Mouse (Mus musculus) liver, adult 2 months (tissue): ENCODE data around the gene Hadh. TPM values are rescaled to one million over a fixed set of nuclear protein-coding genes. Genes with fewer than 3 reads are reported as not detected.
A peak's percentile ranks its signal among the peaks of the same experiment; 100 is the strongest.

Experiments
- DNase-seq: peaks from one replicate; pipeline ENCODE4 v3.0.0-alpha.2; 2011; ENCODE audit warnings: low read depth, low spot score; ENCODE audit errors: extremely low read depth
- H3K27ac ChIP-seq: fragments of 200-500 bp; replicated peaks from 2 replicates; pipeline ENCODE4 v1.5.1; 2012; ENCODE audit warnings: low read depth, mild to moderate bottlenecking, control low read depth, inconsistent platforms, low read length; ENCODE audit not compliant: insufficient read depth
- H3K27me3 ChIP-seq: fragments of 200-500 bp; 2 replicates; pipeline ENCODE4 v1.6.1; 2012; ENCODE audit warnings: mild to moderate bottlenecking, moderate library complexity, low read length, inconsistent platforms; ENCODE audit not compliant: control insufficient read depth, insufficient read depth
- H3K36me3 ChIP-seq: fragments of 200-500 bp; 2 replicates; pipeline ENCODE4 v1.6.1; 2012; ENCODE audit warnings: low read length, inconsistent platforms; ENCODE audit not compliant: control insufficient read depth, insufficient read depth
- H3K4me1 ChIP-seq: fragments of 200-500 bp; 2 replicates; pipeline ENCODE4 v1.6.1; 2011; ENCODE audit warnings: low read length; ENCODE audit not compliant: control insufficient read depth, insufficient read depth
- H3K4me3 ChIP-seq: fragments of 200-500 bp; 2 replicates; pipeline ENCODE4 v1.5.1; 2011; ENCODE audit warnings: low read depth, mild to moderate bottlenecking, control low read depth, low read length, moderate library complexity; ENCODE audit not compliant: insufficient read depth
- H3K79me2 ChIP-seq: fragments of 200-500 bp; 2 replicates; pipeline ENCODE4 v1.6.1; 2012; ENCODE audit warnings: inconsistent platforms, mild to moderate bottlenecking, low read length, moderate library complexity; ENCODE audit not compliant: control insufficient read depth, insufficient read depth
- H3K9ac ChIP-seq: fragments of 200-500 bp; 2 replicates; pipeline ENCODE4 v1.6.1; 2012; ENCODE audit warnings: low read depth, mild to moderate bottlenecking, control low read depth, inconsistent platforms, low read length
- CTCF ChIP-seq: fragments of 200-500 bp; IDR thresholded peaks from 2 replicates; pipeline ENCODE4 v1.5.1; 2011; ENCODE audit warnings: low read depth, low read length, control low read depth
- POLR2A ChIP-seq: fragments of 200-500 bp; IDR thresholded peaks from 2 replicates; pipeline ENCODE4 v1.6.1; 2011; ENCODE audit warnings: low read length, control low read depth; ENCODE audit not compliant: insufficient read depth; ENCODE audit errors: extremely low read depth
- WGBS: fragments of 180-500 bp; shearing (Covaris S2); methylation state at CpG from one replicate; pipeline ENCODE4 v1.1.7; 2018; 5-methylcytosine and 5-hydroxymethylcytosine counted together
- polyA plus RNA-seq: library from polyadenylated mRNA; depleted of rRNA; stranded (reverse); fragments of >200 nt; gene quantifications from 2 replicates; pipeline ENCODE4 v1.2.3, GENCODE M21; 2012
- total RNA-seq: library from RNA; depleted of rRNA; stranded (reverse); fragments of >200 nt; gene quantifications from 2 replicates; pipeline ENCODE4 v1.2.3, GENCODE M21; 2014

The Hadh gene
- total and polyA plus RNA-seq, 2 experiments, result 302 to 366 TPM

DNA sequence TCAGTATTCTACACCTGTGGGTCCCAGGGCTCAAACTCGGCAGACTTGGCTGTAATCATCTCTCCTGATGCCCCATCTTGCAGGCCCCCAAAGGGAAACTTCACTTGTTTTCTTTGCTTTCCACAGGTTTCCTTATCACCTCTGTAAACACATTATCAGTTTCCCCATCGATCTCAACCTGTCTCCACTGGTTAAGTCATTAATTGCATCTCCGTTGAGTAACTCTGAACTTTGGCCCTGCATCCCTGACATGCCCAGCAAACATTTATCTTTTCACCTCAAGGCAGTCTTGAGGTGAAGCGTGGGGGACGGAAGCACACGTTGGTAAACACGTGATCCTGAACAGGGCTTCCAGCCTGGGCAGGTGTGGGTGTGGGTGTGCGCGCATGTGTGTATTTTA lies 40.4 kb upstream of the Hadh start:
- no peaks in the 10 kb centered on the region for H3K27me3 ChIP-seq
- H3K4me3 ChIP-seq, result no peak overlapping the region
- no peaks in the 10 kb centered on the region for H3K36me3 ChIP-seq
- no peak for TF ChIP-seq POLR2A
- TF ChIP-seq CTCF, result no peak
- no peak overlapping the region for H3K9ac ChIP-seq
- H3K27ac ChIP-seq, result peak overlapping the region; percentile 64
- peaks cover 17% of the 10 kb centered on the region for H3K4me1 ChIP-seq
- 16% methylated on average over 9 of the region's 9 CpGs for WGBS
- no peaks in the 10 kb centered on the region for H3K79me2 ChIP-seq
- DNase-seq, result peak; percentile 99

- Histone ChIP-seq H3K27me3 (no peaks in the 10 kb centered on the region), H3K9ac (no peak overlapping the region), H3K4me1 (peaks cover 23% of the 10 kb centered on the region), H3K4me3 (no peak overlapping the region), H3K79me2 (no peaks in the 10 kb centered on the region), H3K27ac (0 out of 2 replicates have a peak overlapping the region, but pooled peaks have one; percentile 28), H3K36me3 (no peaks in the 10 kb centered on the region)
- 45% methylated on average over 4 of the region's 4 CpGs for WGBS
- TF ChIP-seq POLR2A, result no peak
- TF ChIP-seq CTCF, result no peak
- peak; percentile 95 for DNase-seq
Observed at GRCm38 (mm10) chr3:131310572-131310971, 38.7 kb upstream of the Hadh start.

DNA sequence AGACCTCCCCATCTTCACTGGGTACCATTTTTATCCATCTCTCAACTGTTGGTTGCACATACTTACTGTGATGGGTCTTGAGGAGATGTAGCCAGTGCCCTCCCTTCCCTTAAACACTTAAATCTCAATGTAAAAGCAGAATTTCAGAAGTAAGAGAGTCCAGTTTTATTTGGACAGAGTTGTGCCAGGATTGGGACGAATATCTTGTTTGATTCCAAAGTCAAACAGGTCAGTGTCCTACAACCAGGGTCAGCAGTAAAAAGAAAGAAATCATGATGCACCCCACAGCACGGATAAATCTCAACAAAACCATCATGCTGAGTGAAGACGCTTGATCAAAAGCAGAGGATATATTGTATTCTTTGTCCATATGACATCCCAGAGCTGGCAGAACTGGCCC lies 35.9 kb upstream of the Hadh start:
- H3K4me1 ChIP-seq, result peaks cover 21% of the 10 kb centered on the region
- H3K27ac ChIP-seq, result peak overlapping the region; percentile 90
- WGBS, result 21% methylated on average over 3 of the region's 3 CpGs
- H3K36me3 ChIP-seq, result no peaks in the 10 kb centered on the region
- H3K79me2 ChIP-seq, result no peaks in the 10 kb centered on the region
- TF ChIP-seq CTCF (no peak), POLR2A (no peak)
- H3K9ac ChIP-seq, result no peak overlapping the region
- H3K27me3 ChIP-seq, result no peaks in the 10 kb centered on the region
- DNase-seq, result peak; percentile 91
- H3K4me3 ChIP-seq, result no peak overlapping the region

GRCm38 (mm10) chr3:131306255-131306654 lies 34.4 kb upstream of the Hadh start:
- no peaks in the 10 kb centered on the region for H3K27me3 ChIP-seq
- H3K36me3 ChIP-seq, result no peaks in the 10 kb centered on the region
- H3K27ac ChIP-seq, result no peak overlapping the region
- TF ChIP-seq POLR2A (no peak), CTCF (no peak)
- peaks cover 6% of the 10 kb centered on the region; the same call in 1 of the 2 replicates for H3K79me2 ChIP-seq
- WGBS, result 92% methylated on average over 7 of the region's 7 CpGs
- no peak for DNase-seq
- H3K4me1 ChIP-seq, result peaks cover 22% of the 10 kb centered on the region
- H3K9ac ChIP-seq, result no peak overlapping the region
- H3K4me3 ChIP-seq, result no peak overlapping the region

- Histone ChIP-seq H3K4me1 (peaks cover 19% of the 10 kb centered on the region), H3K27ac (peak overlapping the region; percentile 55), H3K4me3 (peak overlapping the region; percentile 64), H3K36me3 (no peaks in the 10 kb centered on the region), H3K27me3 (no peaks in the 10 kb centered on the region), H3K79me2 (peaks cover 13% of the 10 kb centered on the region; the same call in 1 of the 2 replicates), H3K9ac (peak overlapping the region; percentile 36; the same call in 1 of the 2 replicates)
- no peak for DNase-seq
- no peak for TF ChIP-seq POLR2A
- no peak for TF ChIP-seq CTCF
- 21% methylated on average over 5 of the region's 5 CpGs for WGBS
Observed at GRCm38 (mm10) chr3:131303320-131303714, 31.4 kb upstream of the Hadh start.

DNA sequence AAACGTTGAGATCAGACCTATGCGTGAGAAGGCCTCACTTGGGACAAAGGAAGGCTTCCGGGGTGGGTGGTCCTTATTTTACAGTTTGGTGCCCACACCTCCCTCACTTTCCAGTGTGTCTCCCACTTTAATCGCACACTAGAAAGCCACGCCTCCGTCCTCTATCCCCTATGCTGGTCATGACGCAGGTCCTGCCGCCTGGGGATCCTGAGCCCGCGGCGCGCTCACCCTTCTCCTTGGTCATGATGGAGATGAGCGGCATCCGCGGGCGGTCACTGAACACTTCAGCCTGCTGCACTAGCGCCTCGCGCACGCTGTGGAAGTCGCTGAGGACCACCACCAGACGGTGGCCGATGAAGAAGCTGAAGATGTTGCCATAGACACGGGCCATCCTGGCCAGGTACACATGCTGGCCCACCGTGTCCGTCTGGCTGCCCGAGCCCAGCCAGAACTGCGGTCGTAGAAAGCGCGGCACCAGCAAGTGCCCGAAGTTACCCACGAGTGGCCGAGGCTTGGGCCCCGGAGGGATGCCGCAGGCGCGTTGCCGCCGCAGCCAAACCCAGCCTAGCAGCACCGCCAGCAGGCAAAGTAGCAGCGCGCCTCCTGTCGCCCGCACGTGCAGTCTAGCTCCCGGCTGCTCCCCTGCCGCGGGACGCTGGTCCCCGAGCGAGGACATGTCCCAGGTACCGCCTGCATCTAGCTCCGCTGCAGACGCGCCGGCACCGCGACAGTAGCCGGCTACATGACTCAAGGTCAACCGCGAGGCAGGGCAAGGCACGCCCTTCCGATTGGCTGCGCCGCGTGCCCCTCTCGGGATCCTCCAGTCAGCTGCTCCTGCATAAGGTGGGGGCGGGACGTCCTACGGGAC lies 30.8 kb upstream of the Hadh start, which contains the start of gene Cyp2u1:
TSS of gene Cyp2u1 (minus strand) at position 776 of the 868 bp plus-strand sequence.
- H3K4me3 ChIP-seq, result peak within 1 kb of the TSS; percentile 64
- peaks cover 13% of the 10 kb centered on the region; the same call in 1 of the 2 replicates for H3K79me2 ChIP-seq
- WGBS, result 2% methylated on average over 71 of the region's 71 CpGs
- TF ChIP-seq POLR2A (peak; percentile 84), CTCF (no peak)
- peak; percentile 84 for DNase-seq
- H3K27me3 ChIP-seq, result no peaks in the 10 kb centered on the region
- H3K36me3 ChIP-seq, result no peaks in the 10 kb centered on the region; the same call in 1 of the 2 replicates
- peaks cover 17% of the 10 kb centered on the region for H3K4me1 ChIP-seq
- H3K9ac ChIP-seq, result peak within 1 kb of the TSS; percentile 83
- peak within 1 kb of the TSS; percentile 62 for H3K27ac ChIP-seq
